Mouse (Mus musculus) right cerebral cortex, adult 2 months (tissue): Measurements from ENCODE around the gene Hat1.
"Not testable (repeated sequence)": the region's sequence is repeated elsewhere in the genome, so short reads cannot be mapped to it uniquely, and the experiment has no call there.

Experiments
- DNase-seq, 2 experiments: peaks; one replicate each; pipeline ENCODE4 v3.0.0; 2021 to 2022; ENCODE audit warnings: low spot score in 2 of 2

Hat1 gene

DNA sequence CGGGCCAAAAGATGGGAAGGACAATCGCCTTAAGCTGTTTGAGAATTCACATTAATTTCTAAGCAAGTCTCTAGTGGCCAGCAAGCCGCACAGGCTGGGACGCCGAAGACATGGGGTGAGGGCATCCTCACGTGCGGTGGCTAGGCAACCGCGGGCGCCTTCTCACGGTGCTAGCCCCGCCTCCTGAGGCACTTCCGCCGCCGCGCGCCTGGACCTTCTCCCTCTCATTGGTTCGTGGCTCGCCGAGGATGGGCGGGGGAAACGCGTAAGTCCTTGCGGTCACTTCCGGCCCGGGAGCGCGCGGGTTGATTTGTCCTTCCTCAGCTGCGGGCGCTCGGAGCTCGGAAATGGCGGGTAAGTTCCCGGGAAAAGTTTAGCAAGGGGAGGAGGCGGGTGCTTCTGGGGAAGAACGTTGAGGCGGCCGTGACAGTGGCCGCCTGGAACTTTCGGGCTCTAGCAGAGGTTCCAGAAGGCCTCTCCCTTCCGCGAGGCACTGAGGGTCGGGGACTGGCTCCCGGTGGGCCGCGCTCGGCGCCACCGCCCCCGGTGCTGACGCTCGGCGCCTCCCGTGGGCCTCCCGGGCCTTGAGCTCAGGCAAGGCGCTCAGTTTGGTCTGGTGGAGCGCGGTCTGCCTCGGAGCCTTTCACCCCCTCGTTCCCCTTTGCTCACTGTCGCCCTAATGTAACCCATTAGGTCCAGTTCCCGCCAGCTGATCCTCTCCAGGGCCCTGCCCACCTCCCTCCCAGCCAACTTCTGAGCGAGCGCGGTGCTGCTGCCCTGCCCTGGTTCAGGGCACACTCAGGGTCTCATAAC, at the start of gene Hat1:
TSS of gene Hat1 (plus strand) at position 8 of the 813 bp plus-strand sequence.
- peak; percentile 95 to 96 for DNase-seq

DNA sequence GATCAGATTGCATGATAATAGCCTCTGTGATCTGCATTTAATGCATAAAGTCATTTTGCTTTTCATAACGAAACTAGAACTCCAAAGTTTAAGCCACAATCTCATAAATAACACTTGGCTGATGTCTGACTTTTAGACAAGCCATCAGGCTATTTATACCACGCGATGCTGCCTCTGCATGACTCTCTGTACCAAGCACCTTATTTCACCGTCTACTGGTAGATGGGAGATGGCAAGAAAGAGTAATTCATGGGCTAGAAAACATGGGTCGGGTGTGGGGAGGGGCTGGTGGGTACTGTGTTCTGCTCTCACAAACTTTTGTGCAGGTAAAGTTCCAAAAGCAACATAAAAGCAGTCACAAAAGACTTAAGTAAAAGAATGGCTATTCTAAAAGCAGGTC, 48.6 kb upstream of the Hat1 start:
- no peak for DNase-seq

DNA sequence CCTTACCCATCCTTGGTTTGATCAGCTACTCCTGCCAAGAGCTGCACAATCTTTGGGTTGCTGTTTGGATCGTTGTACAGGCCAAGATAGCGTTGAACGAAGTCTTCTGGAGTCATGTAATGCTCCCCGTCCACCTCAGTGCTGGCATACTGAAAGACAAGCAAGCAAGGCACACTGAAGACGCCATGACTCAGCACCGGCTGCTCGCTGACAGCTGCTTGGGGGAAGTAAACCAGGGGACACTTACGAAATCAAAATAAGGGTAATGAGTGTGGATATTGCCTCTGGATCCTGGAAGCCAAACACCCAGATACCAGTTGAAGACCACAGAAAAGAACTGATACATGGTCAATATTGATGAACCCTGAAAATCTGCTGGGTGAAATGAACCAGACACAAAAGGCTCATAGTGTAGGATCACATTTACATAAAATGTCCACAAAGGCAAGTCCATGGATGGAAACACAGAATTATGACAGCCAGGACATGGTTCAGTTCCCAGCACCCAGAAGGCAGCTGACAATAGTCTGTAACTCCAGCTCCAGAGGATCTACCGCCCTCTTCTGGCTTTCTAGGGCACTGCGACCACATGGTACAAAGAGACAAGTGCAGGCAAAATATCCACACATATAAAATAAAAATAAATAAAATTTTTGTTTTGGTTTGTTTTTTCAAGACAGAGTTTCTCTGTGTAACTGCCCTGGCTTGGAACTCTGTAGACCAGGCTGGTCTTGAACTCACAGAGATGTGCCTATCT, 44.7 kb upstream of the Hat1 start:
- no peak for DNase-seq

DNA sequence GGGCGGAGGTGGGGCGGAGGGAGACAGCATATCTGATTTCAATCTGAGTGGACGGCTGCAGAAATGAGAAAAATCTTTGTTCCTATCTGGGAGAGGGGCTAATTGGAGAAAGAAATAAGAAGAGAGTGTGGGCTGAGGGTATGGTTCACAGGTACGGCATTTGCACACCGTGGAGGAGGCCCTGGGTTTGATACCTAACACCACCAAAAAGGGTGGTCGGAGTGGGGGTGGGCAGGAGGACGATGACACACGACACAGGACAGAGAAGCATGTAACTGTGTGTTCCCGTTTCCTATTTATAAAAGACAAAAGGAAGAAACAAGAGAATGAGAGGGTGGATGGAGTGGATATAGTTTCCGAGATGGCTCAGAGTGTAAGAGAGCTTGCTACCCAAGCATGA, 41.6 kb upstream of the Hat1 start:
- DNase-seq, result no peak

DNA sequence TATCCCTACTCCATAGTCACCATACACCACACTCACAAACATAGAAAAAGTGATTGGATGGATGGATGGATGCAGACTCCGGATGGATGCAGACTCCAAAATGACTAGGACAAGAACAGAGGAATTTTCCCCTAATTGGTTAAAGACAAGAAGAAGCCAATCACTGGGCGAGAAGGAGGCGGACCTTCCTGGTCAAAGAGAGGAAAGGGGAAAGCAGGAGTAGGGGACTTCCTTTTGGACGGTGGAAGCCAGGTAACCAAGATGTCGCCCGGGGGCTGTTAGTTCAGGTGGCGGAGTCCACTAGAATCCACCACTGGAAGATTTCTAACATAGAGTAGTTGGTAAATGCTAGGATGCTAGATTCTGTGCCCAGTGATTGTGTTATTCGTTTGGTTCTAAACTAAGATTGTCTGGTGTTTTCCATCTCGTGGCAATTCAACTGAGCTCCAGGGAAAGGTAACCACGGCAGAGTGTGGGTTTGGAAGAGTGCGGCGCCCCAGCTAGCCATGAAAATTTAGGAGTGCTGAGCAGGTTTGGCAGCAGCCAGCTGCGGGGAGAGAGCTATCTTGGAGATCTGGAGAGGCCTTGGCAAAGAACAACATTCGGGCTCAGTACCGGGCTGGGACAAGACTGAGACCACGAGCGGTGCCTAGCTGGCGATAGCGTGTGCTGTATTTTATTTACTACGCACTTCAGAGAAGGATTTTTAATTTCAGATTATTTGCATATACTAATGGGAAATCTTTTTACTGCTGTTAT, 40.8 kb upstream of the Hat1 start:
- no peak for DNase-seq

DNA sequence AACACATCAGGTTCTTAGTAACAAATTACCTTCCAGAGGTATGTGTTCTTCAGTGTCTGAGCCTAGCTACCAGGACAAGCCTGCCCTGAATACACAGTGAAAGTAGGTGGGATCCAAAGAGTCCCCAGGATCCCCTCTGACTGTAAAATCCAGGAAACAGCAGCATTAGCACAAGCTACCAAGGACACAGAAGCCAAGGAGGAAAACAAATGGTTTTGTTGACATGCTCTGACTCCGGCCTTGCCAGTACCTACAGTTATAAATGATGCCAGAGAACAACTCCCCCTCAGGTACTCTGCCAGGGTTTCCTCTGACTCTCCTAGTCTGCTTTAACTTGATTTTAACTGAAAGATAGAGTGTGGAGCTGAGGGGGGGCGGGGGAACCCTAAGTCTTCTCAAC, 39.2 kb upstream of the Hat1 start:
- DNase-seq, result no peak

DNA sequence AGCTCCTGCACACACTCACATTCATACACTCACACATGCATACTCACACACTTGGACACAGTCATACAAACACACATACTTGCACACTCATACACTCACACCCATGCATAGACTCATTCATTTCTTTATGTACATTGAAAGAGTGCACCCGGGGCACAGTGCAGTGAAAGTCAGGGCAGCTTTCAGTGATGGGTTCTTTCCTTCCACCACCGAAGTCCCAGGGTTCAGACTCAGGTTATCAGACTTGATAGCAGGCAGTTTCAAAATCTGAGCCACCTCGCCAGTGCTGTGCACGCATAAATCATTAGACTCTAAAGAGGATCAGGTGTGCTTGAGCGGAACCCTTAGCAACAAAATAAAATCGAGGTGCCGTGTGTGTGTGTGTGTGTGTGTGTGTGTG, 38.6 kb upstream of the Hat1 start:
- no peak for DNase-seq

DNA sequence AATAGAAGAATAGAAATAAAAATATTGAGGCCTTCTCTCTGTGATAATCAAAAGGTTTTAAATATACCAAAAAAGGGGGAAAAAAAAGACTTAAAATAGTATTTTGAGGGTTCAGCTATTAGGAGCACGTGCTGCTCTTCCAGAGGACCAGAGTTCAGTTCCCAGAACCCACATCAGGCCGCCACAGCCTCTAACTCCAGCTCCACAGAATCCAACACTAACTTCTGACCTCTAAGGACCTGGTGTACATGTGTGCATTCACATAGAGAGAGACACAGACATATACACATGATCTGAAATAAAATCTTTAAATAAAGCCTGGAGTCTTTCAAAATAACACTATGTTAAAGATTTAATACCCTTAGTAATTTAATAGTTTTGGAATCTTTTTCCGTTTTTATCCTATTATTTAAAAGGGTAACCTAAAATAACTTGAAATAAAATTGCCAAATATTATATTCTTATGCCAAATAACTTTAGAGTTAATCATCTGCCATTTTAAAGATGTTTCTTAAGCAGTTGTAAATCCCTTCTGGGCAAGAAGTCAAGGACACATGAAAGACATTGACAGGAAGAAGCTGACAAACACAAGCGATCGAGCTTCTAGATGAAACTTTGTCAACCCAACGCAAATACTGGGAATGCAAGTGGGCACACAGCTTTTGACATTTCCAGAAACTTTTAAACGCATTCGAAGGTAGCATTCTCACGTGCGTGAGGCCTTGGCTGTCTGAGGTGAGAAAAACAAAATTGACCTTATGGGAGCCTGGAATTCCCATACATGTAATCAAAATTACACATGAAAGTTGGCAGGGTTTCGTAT, 37.6 kb upstream of the Hat1 start:
- DNase-seq, result no peak

DNA sequence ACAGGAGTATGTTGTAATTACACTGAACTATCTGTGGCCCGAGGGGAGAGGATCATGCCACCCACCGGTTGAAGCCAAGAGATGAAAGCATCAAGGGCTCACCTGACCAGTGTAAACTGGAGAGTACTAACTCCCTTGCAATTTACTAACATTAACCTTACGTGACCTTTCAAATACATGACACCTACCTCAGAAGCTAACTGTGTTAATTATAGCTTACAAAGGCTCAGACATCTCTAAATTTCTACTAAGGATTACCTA, 37.1 kb upstream of the Hat1 start:
- DNase-seq, result no peak

DNA sequence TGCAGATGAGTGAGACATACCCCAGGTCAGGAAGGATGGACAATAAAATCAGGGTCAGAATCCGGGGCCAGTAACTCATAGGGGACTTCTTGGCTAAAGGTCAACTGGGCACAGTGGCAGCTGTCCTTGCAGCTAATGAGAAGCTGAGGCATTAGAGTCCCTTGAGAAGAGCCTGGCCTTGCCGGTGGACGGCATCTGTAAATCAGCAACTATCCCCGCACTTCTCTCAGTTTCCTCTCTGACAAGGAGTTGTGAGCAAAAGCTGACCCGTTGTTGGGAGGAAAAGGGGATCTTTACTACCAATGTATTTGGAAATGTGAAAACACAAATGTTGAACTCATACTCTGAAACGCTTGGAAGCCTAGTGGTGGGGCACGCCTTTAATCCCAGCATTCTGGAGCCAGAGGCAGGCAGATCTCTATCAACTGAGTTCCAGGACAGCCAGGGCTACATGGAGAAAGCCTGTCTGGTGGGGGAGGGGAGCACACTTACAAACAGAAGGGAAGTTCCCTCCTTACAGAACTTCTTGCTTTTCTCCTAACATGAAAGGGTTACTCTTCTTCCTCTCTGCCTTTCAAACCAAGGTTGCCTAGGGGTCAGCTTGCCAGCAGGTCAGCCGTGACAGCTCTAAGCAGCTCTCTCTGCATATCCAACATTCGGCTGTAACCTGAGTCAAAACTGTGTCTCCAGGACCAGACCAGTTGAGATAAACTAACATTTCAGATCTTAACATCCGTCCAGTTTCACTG, 35.3 kb upstream of the Hat1 start:
- no peak for DNase-seq

DNA sequence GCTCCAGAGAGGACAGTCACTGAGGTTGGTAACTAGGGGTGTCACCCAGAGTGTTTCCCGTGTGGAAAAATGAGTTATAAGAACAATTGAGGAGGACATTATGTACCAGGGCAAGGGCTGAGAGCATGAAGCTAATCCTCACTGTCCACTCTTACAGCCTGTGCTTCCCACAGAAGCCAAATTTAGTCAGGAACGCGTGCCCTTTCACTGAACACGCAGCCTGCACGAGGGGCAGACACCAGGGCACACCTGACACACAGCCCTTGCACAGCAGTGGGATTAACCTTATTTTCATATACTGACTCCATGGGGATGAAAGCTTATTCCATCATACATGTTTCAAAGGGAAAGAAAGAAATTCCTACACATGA, 34.7 kb upstream of the Hat1 start:
- no peak for DNase-seq

DNA sequence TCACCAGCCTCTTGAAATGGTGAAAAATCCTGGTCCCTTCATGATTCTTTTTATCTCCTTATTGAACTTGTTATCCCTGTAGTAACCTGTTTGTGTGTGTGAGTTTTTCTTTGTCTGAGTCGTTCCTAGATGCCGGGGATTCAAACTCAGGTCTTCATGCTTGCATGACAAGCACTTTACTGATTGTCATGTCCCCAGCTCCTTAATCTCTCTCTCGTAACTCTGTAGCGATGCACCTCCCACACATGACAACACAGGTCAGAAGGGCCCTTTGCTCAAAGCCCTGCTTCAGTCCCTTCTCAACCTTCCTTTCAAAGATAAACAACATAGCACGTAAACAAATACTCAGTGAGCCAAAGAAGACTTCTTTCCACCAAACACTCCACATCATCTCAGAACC, 30.4 kb upstream of the Hat1 start:
- no peak for DNase-seq

DNA sequence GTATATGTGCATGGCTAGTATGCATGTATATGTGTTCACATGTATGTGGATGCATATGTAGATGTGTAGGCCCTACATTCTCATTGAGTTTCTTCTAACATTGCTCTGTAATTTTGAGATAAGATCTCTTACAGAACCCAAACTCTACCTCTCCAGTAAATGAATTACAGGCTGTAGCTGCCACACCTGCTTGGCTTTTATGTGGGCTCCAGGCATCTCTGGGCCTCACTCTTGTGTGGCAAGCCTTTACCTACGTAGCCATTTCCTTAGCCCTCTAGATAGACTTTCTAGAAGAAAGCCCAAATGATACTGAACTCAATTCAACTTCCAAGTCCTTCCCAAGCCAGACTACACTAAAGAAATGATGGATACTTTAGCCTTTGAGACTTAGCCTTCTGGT, 28.6 kb upstream of the Hat1 start:
- no peak for DNase-seq

DNA sequence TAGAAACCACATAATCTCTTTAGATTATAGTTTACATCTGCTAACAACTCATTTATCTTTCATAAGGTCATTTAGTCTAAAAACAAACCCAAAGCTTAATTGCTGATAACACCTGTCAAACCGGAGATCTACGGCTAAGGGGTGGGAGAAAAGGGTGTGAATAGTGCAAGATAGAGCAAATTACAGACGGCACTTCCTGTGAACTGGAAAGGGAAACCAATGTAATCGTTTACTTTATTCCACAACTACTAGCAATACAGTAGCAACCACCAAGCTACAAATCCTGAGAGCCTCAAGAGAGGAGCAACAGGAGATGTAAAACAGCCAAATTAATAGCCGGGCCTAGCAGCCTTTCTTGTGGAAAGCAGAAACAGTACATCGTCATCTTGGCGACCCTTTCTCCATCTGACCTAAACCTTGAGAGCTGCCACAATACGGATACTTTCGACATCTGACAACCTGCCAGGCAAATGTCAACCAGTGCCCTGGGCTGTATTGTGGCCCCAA, 22.1 kb upstream of the Hat1 start:
- peak in 1 of 2 experiments; percentile 23 for DNase-seq

DNA sequence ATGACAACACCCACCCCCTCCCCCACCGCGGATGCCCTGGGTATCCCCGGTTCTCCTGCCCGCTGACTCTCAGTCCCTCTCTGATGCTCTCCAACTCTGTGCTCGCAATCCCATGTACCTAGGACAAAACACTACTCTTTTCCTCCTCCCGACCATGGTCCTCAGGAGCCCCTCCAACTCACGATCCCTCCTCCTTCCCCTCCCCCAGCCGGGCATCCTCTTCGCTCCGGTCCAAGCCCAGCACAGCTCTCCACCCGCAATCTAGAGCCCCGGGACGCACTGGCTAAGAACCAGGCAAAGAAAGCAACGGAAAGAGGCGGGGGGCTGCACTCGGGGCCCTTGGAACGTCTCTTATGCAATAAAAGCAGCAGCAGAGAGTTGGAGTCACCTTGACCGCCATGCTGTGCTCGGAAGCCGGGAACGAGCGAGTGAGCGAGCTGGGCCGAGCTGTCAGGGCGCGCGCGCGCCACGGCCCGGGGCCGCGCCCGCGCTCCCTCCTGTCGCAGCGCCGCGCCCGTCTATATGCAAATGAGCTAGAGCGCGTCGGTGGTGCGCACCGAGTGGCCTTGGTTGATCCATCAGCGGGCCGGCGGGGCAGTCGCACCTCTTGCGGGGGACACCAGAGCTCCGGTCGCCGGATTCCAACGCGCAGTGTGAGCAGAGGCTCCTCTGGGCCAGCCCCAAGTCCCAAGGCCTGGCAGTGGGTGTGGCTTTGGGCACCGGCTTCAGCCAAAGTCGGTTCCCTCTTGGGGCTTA, 21.5 kb upstream of the Hat1 start, which contains the start of gene Slc25a12:
TSS of gene Slc25a12 (minus strand) at position 625 of the 756 bp plus-strand sequence.
- DNase-seq, result peak; percentile 65 to 81

DNA sequence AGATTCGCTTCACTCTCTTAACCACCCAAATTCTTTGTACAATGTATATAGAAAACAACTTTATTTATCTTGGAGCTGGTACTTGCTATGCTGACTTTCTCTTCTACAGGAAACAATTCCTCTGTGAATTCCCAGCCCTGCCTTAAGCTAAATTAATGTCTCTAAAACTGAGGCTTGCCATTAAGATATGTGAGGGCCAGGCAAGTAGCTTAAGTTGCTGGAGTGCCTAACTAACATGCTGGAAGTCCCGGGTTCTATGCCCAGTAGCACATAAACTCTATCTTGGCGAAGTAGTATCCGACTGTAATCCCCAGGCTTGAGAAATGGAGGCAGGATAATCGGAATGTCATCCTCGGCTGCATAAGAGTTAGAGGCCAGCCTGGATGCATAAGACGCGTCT, 20.7 kb upstream of the Hat1 start:
- DNase-seq, result no peak

DNA sequence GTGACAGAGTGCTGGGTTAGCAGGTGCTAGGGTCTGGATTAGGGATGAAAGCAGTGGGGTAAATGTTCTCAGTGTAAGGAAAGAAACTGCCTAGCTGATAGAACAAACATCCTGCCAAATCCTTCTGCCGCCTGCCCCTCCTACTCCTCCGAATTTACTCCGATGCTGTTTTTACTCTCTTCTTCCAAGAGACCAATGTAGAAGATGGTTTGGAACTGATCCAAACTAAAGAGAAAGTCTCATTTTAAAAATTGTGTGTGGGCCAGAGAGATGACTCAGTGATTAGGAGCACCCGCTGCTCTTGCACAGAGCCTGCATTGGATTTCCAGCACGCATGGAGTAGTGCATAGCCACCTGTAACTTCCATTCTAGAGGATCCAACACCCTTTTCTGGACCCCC, 17.0 kb upstream of the Hat1 start:
- peak; percentile 39 to 43 for DNase-seq

DNA sequence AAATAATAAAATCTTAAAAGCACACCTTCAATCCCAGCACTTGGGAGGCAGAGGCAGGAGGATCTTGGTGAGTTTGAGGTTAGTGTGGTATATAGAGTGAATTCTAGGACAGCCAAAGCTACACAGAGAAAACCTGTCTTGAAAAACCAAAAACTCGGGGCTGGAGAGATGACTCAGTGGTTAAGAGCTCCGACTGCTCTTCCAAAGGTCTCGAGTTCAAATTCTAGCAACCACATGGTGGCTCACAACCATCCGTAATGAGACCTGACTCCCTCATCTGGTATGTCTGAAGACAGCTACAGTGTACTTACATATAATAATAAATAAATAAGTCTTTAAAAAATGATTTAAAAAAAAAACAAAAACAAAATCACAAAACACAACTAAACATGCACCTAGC, 16.5 kb upstream of the Hat1 start:
- not testable (repeated sequence) for DNase-seq

DNA sequence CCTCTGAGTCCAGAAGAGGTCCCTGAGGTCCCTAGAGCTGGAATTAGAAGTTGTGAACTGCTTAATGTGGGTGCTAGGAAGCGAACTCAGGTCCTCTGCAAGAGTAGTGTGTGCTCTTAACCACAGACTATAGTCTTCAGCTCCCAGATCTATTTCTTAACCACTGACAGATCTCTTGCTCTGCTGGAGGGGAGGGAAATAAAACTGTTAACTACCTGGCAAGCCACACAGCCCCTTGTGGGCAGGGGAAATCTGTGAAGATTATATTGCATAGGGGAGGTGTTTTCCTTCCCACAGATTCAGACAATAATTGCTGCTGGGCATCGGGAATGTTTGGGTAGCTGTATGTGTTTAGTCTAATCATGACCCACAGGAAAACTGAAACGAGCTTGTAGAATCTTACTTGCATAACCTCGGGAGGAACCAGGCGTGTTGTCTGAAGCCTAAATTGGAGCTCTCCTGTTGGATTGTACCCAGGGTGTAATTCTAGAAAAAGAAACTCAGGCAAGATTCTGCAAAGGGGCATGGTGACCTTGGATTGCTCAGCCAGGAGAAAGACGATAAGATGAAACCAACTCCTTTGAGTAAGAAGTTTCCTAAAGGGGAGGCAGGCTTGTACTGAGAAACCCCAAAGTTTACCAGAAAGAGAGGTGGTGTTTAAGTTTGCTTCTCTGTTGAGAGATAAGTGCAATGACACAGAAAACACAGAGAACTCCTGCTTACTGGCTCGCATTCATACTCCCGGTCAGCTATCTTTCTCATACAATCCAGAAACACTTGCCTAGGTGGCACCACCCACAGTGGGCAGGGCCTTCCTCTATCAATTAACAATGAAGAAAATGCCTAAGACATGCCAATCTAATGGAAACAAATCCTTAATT, 14.2 kb upstream of the Hat1 start:
- no peak for DNase-seq
